Mouse (Mus musculus): ENCODE measurements around the gene Gm20388. TPM values are rescaled to one million over a fixed set of nuclear protein-coding genes. Genes with fewer than 3 reads are reported as not detected.

The Gm20388 gene
- polyA plus RNA-seq, 1 experiment from 2014 or later, result not detected

DNA sequence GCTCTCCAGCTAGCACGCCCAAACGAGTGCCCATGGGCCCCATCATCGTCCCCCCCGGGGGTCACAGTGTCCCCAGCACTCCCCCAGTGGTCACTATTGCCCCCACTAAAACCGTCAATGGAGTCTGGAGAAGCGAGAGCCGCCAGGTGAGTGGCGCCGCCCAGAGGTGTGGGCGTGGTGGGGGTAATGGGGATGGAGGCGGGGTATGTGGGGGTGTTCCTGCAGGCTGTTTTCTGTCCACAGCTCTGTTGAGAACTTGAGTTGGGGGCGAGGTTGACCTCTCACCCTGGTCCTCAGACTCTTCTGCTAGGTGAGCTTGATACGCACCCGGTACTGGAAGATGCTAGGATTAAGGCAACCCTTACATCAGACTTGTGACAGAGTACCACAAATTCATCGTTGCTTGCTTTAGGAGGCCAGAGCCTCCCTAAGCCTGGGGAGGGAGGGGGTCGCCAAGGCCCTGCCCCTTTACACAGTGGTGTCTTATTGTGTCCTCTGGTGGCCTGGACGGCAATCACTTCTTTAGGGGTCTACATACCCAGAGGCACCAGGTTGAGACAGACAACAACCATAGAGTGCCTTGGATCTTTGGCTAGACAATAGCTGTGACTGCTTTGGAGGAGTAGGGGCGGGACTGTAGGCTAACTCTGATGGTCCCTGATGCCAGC lies 652.2 kb downstream of the Gm20388 start:
- no peaks in the 10 kb centered on the region for H3K9me3 ChIP-seq (ENCODE audit: control insufficient read depth)
- no peak overlapping the region for H3K9ac ChIP-seq (ENCODE audit: low read depth, low read length)
- H3K27ac ChIP-seq (ENCODE audit: low read depth, low read length), result peak overlapping the region; percentile 70
- no peak overlapping the region for H3K4me3 ChIP-seq (ENCODE audit: low read depth, low read length)
- 0 out of 2 replicates have a peak, but pooled peaks cover 4% of the 10 kb centered on the region for H3K4me1 ChIP-seq (replicated peaks; ENCODE audit: control insufficient read depth, insufficient read depth, low read length)
- 79% methylated on average over 18 of the region's 18 CpGs for WGBS
- no peak for TF ChIP-seq CTCF (IDR thresholded peaks at IDR 0.05; ENCODE audit: low read depth)
- H3K36me3 ChIP-seq (ENCODE audit: control insufficient read depth, insufficient read depth), result peaks cover 67% of the 10 kb centered on the region
- no peak overlapping the region for H3K4me2 ChIP-seq (replicated peaks; ENCODE audit: low read depth)
- no peaks in the 10 kb centered on the region for H3K27me3 ChIP-seq (replicated peaks; ENCODE audit: control insufficient read depth, insufficient read depth, low read length)
- no peak for ATAC-seq

DNA sequence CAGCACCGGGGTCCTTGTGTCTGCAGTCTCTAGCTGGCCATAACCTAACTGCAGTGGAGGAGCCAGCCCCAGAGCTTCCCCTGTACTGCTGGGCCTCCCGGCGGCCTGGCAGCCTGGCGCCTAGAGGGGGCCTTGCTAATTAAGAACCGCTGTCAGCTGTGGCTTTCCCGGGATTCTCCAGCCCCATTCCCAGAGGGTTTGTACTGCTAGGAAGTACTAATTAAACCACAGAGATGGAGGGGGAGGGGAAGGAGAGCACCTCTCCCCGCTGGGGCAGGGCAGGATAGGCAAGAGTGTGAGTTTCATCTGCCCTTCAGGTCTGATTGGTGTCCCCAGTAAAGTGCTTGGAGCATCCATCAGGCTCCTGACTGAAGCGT lies 652.7 kb downstream of the Gm20388 start:
- peaks cover 68% of the 10 kb centered on the region for H3K36me3 ChIP-seq (ENCODE audit: control insufficient read depth, insufficient read depth)
- ATAC-seq, result no peak
- H3K4me3 ChIP-seq (ENCODE audit: low read depth, low read length), result no peak overlapping the region
- H3K9ac ChIP-seq (ENCODE audit: low read depth, low read length), result no peak overlapping the region
- peak overlapping the region; percentile 70 for H3K27ac ChIP-seq (ENCODE audit: low read depth, low read length)
- H3K9me3 ChIP-seq (ENCODE audit: control insufficient read depth), result no peaks in the 10 kb centered on the region
- 0 out of 2 replicates have a peak, but pooled peaks cover 4% of the 10 kb centered on the region for H3K4me1 ChIP-seq (replicated peaks; ENCODE audit: control insufficient read depth, insufficient read depth, low read length)
- H3K4me2 ChIP-seq (replicated peaks; ENCODE audit: low read depth), result peak overlapping the region; percentile 37; the same call in 1 of the 2 replicates
- no peak for TF ChIP-seq CTCF (IDR thresholded peaks at IDR 0.05; ENCODE audit: low read depth)
- no peaks in the 10 kb centered on the region for H3K27me3 ChIP-seq (replicated peaks; ENCODE audit: control insufficient read depth, insufficient read depth, low read length)
- WGBS, result 48% methylated on average over 8 of the region's 8 CpGs

DNA sequence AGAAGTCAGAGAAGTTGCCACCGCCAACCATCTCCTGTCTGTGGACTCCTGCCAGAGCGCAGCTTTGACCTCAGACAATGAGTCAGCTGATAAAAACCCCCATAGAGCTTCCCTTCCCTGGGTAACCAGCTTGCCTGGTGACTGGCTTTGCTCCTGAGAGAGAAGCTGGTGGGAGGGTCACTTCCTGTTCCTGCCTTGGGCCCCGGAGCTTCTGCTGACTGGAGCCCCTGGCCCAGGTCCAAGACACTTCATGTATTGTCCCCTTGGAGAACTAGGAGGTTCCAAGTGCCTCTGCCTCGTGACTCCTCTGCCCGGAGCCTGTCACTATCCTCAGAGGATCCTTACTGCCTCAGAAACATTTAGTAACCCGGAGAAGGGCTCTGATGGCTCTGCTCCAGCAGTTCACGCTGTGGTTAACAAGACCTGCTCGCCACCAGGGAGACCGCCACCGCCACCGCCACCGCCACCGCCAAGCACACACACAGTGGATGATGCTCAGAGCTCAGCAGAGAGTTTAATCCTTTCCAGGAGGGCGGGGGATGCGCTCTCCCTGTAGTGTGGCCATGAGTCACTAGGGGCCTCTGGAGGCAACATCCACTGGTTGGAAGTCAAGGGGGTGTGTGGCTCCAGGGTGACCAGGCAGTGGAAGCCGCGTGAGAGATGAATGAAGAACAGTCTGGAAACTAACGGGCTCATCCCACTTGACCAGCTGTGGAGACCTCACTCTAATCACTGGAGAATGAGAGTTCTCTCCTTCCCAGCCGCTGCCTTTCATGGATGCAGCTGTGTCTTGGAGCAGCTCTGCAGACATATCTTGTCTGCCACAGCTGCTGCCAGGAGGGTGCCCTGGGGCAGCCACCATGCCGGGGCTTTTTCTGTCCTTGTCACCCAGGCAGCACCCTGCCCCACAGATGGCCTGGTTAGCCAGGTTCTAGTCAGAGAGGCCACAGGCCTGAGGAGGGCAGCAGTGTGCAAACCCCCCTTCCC lies 653.5 kb downstream of the Gm20388 start:
- WGBS, result 37% methylated on average over 20 of the region's 20 CpGs
- peak; percentile 36 for ATAC-seq
- peak overlapping the region; percentile 70 for H3K27ac ChIP-seq (ENCODE audit: low read depth, low read length)
- H3K4me3 ChIP-seq (ENCODE audit: low read depth, low read length), result no peak overlapping the region
- 0 out of 2 replicates have a peak, but pooled peaks cover 4% of the 10 kb centered on the region for H3K4me1 ChIP-seq (replicated peaks; ENCODE audit: control insufficient read depth, insufficient read depth, low read length)
- TF ChIP-seq CTCF (IDR thresholded peaks at IDR 0.05; ENCODE audit: low read depth), result peak; percentile 46
- peak overlapping the region; percentile 37 for H3K4me2 ChIP-seq (replicated peaks; ENCODE audit: low read depth)
- no peak overlapping the region for H3K9ac ChIP-seq (ENCODE audit: low read depth, low read length)
- peaks cover 68% of the 10 kb centered on the region for H3K36me3 ChIP-seq (ENCODE audit: control insufficient read depth, insufficient read depth)
- no peaks in the 10 kb centered on the region for H3K9me3 ChIP-seq (ENCODE audit: control insufficient read depth)
- no peaks in the 10 kb centered on the region for H3K27me3 ChIP-seq (replicated peaks; ENCODE audit: control insufficient read depth, insufficient read depth, low read length)

DNA sequence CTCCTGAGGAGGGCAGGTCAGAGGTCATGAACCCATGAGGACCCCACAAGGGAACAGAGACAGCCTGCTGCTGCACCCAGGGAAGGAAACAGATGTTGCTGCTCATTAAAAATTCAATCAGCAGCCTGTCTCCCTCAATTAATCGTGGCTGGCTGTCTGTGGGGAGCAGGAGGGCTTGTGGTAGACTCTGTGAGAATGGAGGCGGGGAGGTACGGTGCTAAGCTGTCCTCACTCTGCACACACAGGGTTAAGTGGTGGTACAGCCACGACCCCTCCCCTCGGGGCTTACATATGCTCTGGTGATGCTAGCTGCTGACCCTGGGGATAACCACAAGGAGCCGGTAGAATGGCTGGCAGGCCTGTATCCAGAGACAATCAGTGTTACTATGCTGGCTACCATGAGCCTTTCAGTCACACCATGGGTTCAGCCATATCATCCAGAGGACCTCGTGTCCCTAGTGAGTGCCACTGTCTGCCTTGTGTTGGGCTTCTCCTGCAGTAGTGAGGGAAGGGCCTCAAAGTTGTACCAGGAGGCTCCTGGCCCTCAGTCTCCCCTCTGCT lies 654.6 kb downstream of the Gm20388 start:
- no peak for ATAC-seq
- no peak for TF ChIP-seq CTCF (IDR thresholded peaks at IDR 0.05; ENCODE audit: low read depth)
- no peaks in the 10 kb centered on the region for H3K27me3 ChIP-seq (replicated peaks; ENCODE audit: control insufficient read depth, insufficient read depth, low read length)
- H3K4me1 ChIP-seq (replicated peaks; ENCODE audit: control insufficient read depth, insufficient read depth, low read length), result 0 out of 2 replicates have a peak, but pooled peaks cover 4% of the 10 kb centered on the region
- no peak overlapping the region for H3K4me3 ChIP-seq (ENCODE audit: low read depth, low read length)
- WGBS, result 57% methylated on average over 7 of the region's 7 CpGs
- peaks cover 70% of the 10 kb centered on the region for H3K36me3 ChIP-seq (ENCODE audit: control insufficient read depth, insufficient read depth)
- H3K9ac ChIP-seq (ENCODE audit: low read depth, low read length), result no peak overlapping the region
- H3K4me2 ChIP-seq (replicated peaks; ENCODE audit: low read depth), result no peak overlapping the region
- H3K9me3 ChIP-seq (ENCODE audit: control insufficient read depth), result no peaks in the 10 kb centered on the region
- H3K27ac ChIP-seq (ENCODE audit: low read depth, low read length), result no peak overlapping the region

DNA sequence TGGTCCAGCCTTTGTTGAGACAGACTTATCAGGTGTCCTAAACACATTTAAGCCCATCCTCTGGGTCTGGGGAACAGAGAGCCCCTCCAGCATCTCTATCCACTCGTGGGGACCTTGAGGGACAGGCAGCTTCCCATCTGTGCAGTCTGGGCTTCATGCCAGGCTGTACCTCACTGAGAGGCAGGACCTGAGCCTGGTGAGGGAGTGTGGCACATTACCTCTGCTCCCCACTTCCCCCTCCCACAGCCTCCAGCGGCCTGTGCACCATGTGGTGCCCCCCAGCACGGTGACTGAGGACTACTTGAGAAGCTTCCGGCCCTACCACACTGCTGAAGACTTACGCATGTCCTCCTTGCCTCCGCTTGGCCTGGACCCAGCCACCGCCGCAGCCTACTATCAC lies 656.0 kb downstream of the Gm20388 start:
- peaks cover 83% of the 10 kb centered on the region for H3K36me3 ChIP-seq (ENCODE audit: control insufficient read depth, insufficient read depth)
- ATAC-seq, result no peak
- 0 out of 2 replicates have a peak, but pooled peaks cover 4% of the 10 kb centered on the region for H3K4me1 ChIP-seq (replicated peaks; ENCODE audit: control insufficient read depth, insufficient read depth, low read length)
- 86% methylated on average over 8 of the region's 8 CpGs for WGBS
- no peak overlapping the region for H3K4me3 ChIP-seq (ENCODE audit: low read depth, low read length)
- H3K27ac ChIP-seq (ENCODE audit: low read depth, low read length), result no peak overlapping the region
- no peak for TF ChIP-seq CTCF (IDR thresholded peaks at IDR 0.05; ENCODE audit: low read depth)
- no peak overlapping the region for H3K9ac ChIP-seq (ENCODE audit: low read depth, low read length)
- H3K9me3 ChIP-seq (ENCODE audit: control insufficient read depth), result no peaks in the 10 kb centered on the region
- H3K27me3 ChIP-seq (replicated peaks; ENCODE audit: control insufficient read depth, insufficient read depth, low read length), result no peaks in the 10 kb centered on the region
- no peak overlapping the region for H3K4me2 ChIP-seq (replicated peaks; ENCODE audit: low read depth)

DNA sequence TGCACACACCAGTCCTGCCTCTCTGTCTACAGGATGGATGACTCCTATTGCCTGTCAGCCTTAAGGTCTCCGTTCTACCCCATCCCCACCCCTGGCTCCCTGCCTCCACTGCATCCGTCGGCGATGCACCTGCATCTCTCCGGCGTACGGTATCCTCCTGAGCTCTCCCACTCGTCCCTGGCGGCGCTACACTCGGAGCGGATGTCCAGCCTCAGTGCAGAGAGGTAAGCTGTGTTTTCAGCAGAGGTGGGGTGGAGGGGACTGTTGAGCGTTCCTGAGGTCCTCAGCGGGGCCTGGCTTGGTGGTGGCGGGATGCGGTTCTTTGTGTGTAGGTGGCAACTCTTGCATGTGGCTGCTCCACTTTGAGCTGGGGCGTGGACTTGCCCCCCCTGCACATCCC lies 657.1 kb downstream of the Gm20388 start:
- Histone ChIP-seq H3K36me3 (ENCODE audit: control insufficient read depth, insufficient read depth) (peaks cover 85% of the 10 kb centered on the region), H3K4me2 (replicated peaks; ENCODE audit: low read depth) (no peak overlapping the region), H3K4me3 (ENCODE audit: low read depth, low read length) (no peak overlapping the region), H3K9ac (ENCODE audit: low read depth, low read length) (no peak overlapping the region), H3K27ac (ENCODE audit: low read depth, low read length) (no peak overlapping the region), H3K4me1 (replicated peaks; ENCODE audit: control insufficient read depth, insufficient read depth, low read length) (0 out of 2 replicates have a peak, but pooled peaks cover 4% of the 10 kb centered on the region), H3K9me3 (ENCODE audit: control insufficient read depth) (no peaks in the 10 kb centered on the region), H3K27me3 (replicated peaks; ENCODE audit: control insufficient read depth, insufficient read depth, low read length) (no peaks in the 10 kb centered on the region)
- no peak for TF ChIP-seq CTCF (IDR thresholded peaks at IDR 0.05; ENCODE audit: low read depth)
- no peak for ATAC-seq
- WGBS, result 96% methylated on average over 17 of the region's 17 CpGs
